Mouse (Mus musculus): ENCODE measurements at regions not wholly inside any gene's neighbourhood (a gene's known extent, or its start where the extent isn't known, plus 50 kb on each side); places are given as distances from the start of the nearest gene placed in this dataset.

DNA sequence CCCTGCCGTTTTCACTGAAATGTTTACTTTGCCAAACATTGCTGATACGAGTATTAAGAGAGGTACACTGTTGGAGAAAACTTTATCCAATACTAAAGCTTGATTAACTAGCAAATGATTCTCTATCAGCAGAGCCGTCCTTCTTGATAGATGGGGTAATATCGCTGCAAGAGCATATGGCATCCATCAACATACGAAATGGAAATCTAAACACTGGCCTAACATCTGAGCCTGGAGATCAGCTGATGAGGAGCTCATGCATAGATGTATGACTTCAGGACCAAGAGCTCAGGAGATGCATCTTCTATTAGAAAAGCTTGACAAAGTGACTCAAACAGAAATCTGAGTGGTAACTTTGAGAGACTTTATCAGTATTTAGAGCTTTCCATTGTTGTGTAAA lies 666.5 kb downstream of the Defb40 start:
- TF ChIP-seq CTCF (IDR thresholded peaks at IDR 0.05; ENCODE audit: low read depth) = no peak
- TF ChIP-seq EP300 (optimal IDR thresholded peaks at IDR 0.05) = no peak

Measured in stomach, postnatal 0 days (tissue).